Mouse (Mus musculus) regulatory T cell (primary cell): Measurements from ENCODE around the gene Zfp52.

Experiments
- in situ Hi-C: fragments of 300-600 bp; cut with MboI, MseI; formaldehyde crosslinking; loops from one replicate; pipeline ENCODE4 v1.15.1; 2025; ENCODE audit warnings: high pct_unique_total_duplicates

The Zfp52 gene

GRCm38 (mm10) chr17:21536676-21537075 is 1.3 kb downstream of the Zfp52 start:
- in situ Hi-C loops, result no loop called here

- in situ Hi-C loops, result loop anchor here (25.0 kb wide), 1 partner anchor 546 kb away; the partner anchor contains the start of gene Zfp160
These were observed 22.5 kb downstream of the Zfp52 start for GRCm38 (mm10) chr17:21557831-21558230.

- in situ Hi-C loops, result loop anchor here (25.0 kb wide), 1 partner anchor 554 kb away; the partner anchor contains the start of gene Zfp160
These were observed 30.9 kb downstream of the Zfp52 start for GRCm38 (mm10) chr17:21566220-21566619.

- in situ Hi-C loops, result loop anchor here (25.0 kb wide), 1 partner anchor 555 kb away; the partner anchor contains the start of gene Zfp160
These were observed 31.5 kb downstream of the Zfp52 start, which contains the start of gene Zfp948 for GRCm38 (mm10) chr17:21566728-21567349. Gene Zfp948, plus strand, starts transcription at chr17:21567008.

GRCm38 (mm10) chr17:21567696-21568095 is 32.4 kb downstream of the Zfp52 start:
- in situ Hi-C loops, result loop anchor here (25.0 kb wide), 1 partner anchor 555 kb away; the partner anchor contains the start of gene Zfp160

GRCm38 (mm10) chr17:21579080-21579479 is 43.7 kb downstream of the Zfp52 start:
- in situ Hi-C loops, result loop anchor here (5.0 kb wide), 2 partner anchors 37 to 627 kb away; no protein-coding TSS in a partner anchor

- in situ Hi-C loops, result loop anchor here (5.0 kb wide), 2 partner anchors 37 to 627 kb away; no protein-coding TSS in a partner anchor
These were observed 44.3 kb downstream of the Zfp52 start for GRCm38 (mm10) chr17:21579493-21580175.

- in situ Hi-C loops, result no loop called here
These were observed 50.2 kb downstream of the Zfp52 start for GRCm38 (mm10) chr17:21585521-21585920.
